Mouse (Mus musculus): ENCODE measurements around the gene Cmas.

Cmas gene

GRCm38 (mm10) chr6:142752331-142753246 is 3.9 kb upstream of the Cmas start:
- DNase-seq (ENCODE audit: low spot score in 2 of 2): peak in 1 of 2 experiments; percentile 7

GRCm38 (mm10) chr6:142757334-142757965 is 964 bp downstream of the Cmas start:
- DNase-seq (ENCODE audit: low spot score in 2 of 2): no peak

- DNase-seq (ENCODE audit: low spot score in 2 of 2): no peak
Observed at GRCm38 (mm10) chr6:142757976-142758375, 1.5 kb downstream of the Cmas start.

- DNase-seq (ENCODE audit: low spot score in 2 of 2): no peak
Observed at GRCm38 (mm10) chr6:142758562-142758961, 2.1 kb downstream of the Cmas start.

- DNase-seq (ENCODE audit: low spot score in 2 of 2): no peak
Observed at GRCm38 (mm10) chr6:142759633-142760032, 3.1 kb downstream of the Cmas start.

GRCm38 (mm10) chr6:142764933-142765332 is 8.4 kb downstream of the Cmas start:
- DNase-seq (ENCODE audit: low spot score in 2 of 2): no peak

- no peak for DNase-seq (ENCODE audit: low spot score in 2 of 2)
Observed at GRCm38 (mm10) chr6:142767305-142767704, 10.8 kb downstream of the Cmas start.

GRCm38 (mm10) chr6:142769896-142770295 is 13.4 kb downstream of the Cmas start:
- no peak for DNase-seq (ENCODE audit: low spot score in 2 of 2)

GRCm38 (mm10) chr6:142771643-142772042 is 15.2 kb downstream of the Cmas start:
- no peak for DNase-seq (ENCODE audit: low spot score in 2 of 2)

GRCm38 (mm10) chr6:142773566-142773965 is 17.1 kb downstream of the Cmas start:
- no peak for DNase-seq (ENCODE audit: low spot score in 2 of 2)

GRCm38 (mm10) chr6:142776935-142777334 is 20.4 kb downstream of the Cmas start:
- no peak for DNase-seq (ENCODE audit: low spot score in 2 of 2)

GRCm38 (mm10) chr6:142779045-142779811 is 22.7 kb downstream of the Cmas start:
- DNase-seq (ENCODE audit: low spot score in 2 of 2): no peak

GRCm38 (mm10) chr6:142779812-142780573 is 23.5 kb downstream of the Cmas start:
- DNase-seq (ENCODE audit: low spot score in 2 of 2): no peak

GRCm38 (mm10) chr6:142780574-142781033 is 24.1 kb downstream of the Cmas start:
- no peak for DNase-seq (ENCODE audit: low spot score in 2 of 2)

- no peak for DNase-seq (ENCODE audit: low spot score in 2 of 2)
Observed at GRCm38 (mm10) chr6:142781286-142781685, 24.8 kb downstream of the Cmas start.

- DNase-seq (ENCODE audit: low spot score in 2 of 2): peak; percentile 12 to 14
Observed at GRCm38 (mm10) chr6:142785343-142785742, 28.9 kb downstream of the Cmas start.

GRCm38 (mm10) chr6:142786106-142786505 is 29.6 kb downstream of the Cmas start:
- DNase-seq (ENCODE audit: low spot score in 2 of 2): no peak

GRCm38 (mm10) chr6:142788042-142788987 is 31.8 kb downstream of the Cmas start:
- DNase-seq (ENCODE audit: low spot score in 2 of 2): no peak

GRCm38 (mm10) chr6:142789736-142790135 is 33.2 kb downstream of the Cmas start:
- no peak for DNase-seq (ENCODE audit: low spot score in 2 of 2)

Measured in urinary bladder, postnatal 36 days (tissue).